Mouse (Mus musculus): ENCODE data around the gene Pir. TPM values are rescaled to one million over a fixed set of nuclear protein-coding genes. Genes with fewer than 3 reads are reported as not detected.
A peak's percentile ranks its signal among the peaks of the same experiment; 100 is the strongest.

The Pir gene
- polyA plus RNA-seq (2016; fragmentation: Nextera tagmentation; extraction: Ambion mirVana) = 5.5 and 6.6 TPM in 2 replicates

DNA sequence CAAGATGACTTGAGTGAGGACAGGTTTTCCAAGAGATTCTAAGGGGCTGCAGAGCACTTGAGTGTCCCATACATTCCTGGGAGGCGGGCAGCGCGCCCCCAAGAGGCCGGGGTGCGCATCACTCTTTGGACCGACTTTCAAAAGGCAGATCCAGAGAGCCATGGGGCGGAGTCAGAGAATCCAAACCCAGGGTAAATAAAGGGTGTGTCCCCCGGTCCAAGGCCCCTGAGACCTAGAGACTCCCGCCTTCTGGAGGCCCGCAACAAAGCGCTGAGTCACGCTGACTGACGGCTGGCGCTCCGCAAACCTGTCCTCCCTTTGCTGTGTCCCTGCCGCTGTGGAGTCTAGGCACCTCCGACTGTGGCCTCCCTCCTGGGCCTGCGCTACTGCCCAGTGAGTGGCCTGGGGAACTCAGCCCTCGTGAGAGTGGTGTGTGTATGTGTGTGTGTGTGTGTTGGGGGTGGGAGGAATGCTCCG lies at the start of gene Pir:
TSS of gene Pir (plus strand) at position 87 of the 477 bp plus-strand sequence.
- peak within 1 kb of the TSS; percentile 50 for H3K4me2 ChIP-seq (replicated peaks)
- 12% methylated on average over 20 of the region's 20 CpGs for WGBS
- peak within 1 kb of the TSS; percentile 33; the same call in 1 of the 2 replicates for H3K9ac ChIP-seq
- no peaks in the 10 kb centered on the region for H3K9me3 ChIP-seq
- no peak within 1 kb of the TSS for H3K27ac ChIP-seq
- no peaks in the 10 kb centered on the region for H3K4me1 ChIP-seq
- peak; percentile 56 for ATAC-seq (ENCODE audit: insufficient number of reproducible peaks, insufficient read depth, low FRiP score, low TSS enrichment)
- peak within 1 kb of the TSS; percentile 34 for H3K4me3 ChIP-seq
- H3K27me3 ChIP-seq = 0 out of 2 replicates have a peak, but pooled peaks cover 6% of the 10 kb centered on the region
- H3K36me3 ChIP-seq = no peaks in the 10 kb centered on the region

DNA sequence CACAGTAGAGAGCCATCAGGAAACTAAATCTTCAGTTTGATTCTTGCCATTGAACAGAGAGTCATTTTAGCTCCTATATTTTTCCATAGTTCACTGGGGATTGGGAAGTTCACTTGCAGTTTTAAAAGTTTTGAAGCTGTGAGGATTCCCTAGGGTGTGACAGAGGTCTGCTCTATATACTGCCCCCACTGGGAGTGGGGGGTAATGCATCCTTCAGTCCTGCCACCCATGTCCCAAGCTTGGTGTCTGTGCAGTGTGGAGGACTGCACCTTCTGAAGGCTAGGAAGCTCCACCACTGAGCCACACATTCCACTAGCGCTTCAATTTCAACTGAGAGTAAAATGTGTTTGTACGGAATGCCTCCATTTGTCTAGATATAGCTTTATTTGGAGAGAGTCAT lies 47.2 kb upstream of the Pir start:
- 66% methylated on average over 2 of the region's 2 CpGs for WGBS
- Histone ChIP-seq H3K9me3 (no peaks in the 10 kb centered on the region), H3K4me2 (replicated peaks) (no peak overlapping the region), H3K4me1 (no peaks in the 10 kb centered on the region), H3K9ac (no peak overlapping the region), H3K36me3 (no peaks in the 10 kb centered on the region), H3K27me3 (no peaks in the 10 kb centered on the region), H3K4me3 (no peak overlapping the region), H3K27ac (no peak overlapping the region)
- no peak for ATAC-seq (ENCODE audit: insufficient number of reproducible peaks, insufficient read depth, low FRiP score, low TSS enrichment)

- Histone ChIP-seq H3K4me2 (replicated peaks) (no peak overlapping the region), H3K9me3 (no peaks in the 10 kb centered on the region), H3K4me1 (no peaks in the 10 kb centered on the region), H3K27ac (no peak overlapping the region), H3K27me3 (0 out of 2 replicates have a peak, but pooled peaks cover 5% of the 10 kb centered on the region), H3K9ac (no peak overlapping the region), H3K36me3 (no peaks in the 10 kb centered on the region), H3K4me3 (no peak overlapping the region)
- 53% methylated on average over 8 of the region's 8 CpGs for WGBS
- no peak for ATAC-seq (ENCODE audit: insufficient number of reproducible peaks, insufficient read depth, low FRiP score, low TSS enrichment)
Observed at GRCm38 (mm10) chrX:164233380-164233779, 35.8 kb upstream of the Pir start.

- no peak for ATAC-seq (ENCODE audit: insufficient number of reproducible peaks, insufficient read depth, low FRiP score, low TSS enrichment)
- no peaks in the 10 kb centered on the region for H3K9me3 ChIP-seq
- no peaks in the 10 kb centered on the region for H3K36me3 ChIP-seq
- 0 out of 2 replicates have a peak overlapping the region, but pooled peaks have one; percentile 13 for H3K4me2 ChIP-seq (replicated peaks)
- H3K4me3 ChIP-seq = no peak overlapping the region
- peaks cover 13% of the 10 kb centered on the region for H3K27me3 ChIP-seq
- WGBS = 20% methylated on average over 5 of the region's 5 CpGs
- H3K27ac ChIP-seq = no peak overlapping the region
- H3K9ac ChIP-seq = no peak overlapping the region
- H3K4me1 ChIP-seq = no peaks in the 10 kb centered on the region
Observed at GRCm38 (mm10) chrX:164245714-164246113, 23.5 kb upstream of the Pir start.

GRCm38 (mm10) chrX:164246722-164247121 lies 22.4 kb upstream of the Pir start:
- Histone ChIP-seq H3K4me2 (replicated peaks) (no peak overlapping the region), H3K9me3 (no peaks in the 10 kb centered on the region), H3K27ac (no peak overlapping the region), H3K36me3 (no peaks in the 10 kb centered on the region), H3K9ac (no peak overlapping the region), H3K27me3 (peaks cover 15% of the 10 kb centered on the region), H3K4me3 (no peak overlapping the region), H3K4me1 (no peaks in the 10 kb centered on the region)
- ATAC-seq (ENCODE audit: insufficient number of reproducible peaks, insufficient read depth, low FRiP score, low TSS enrichment) = no peak
- WGBS = 42% methylated on average over 2 of the region's 2 CpGs

DNA sequence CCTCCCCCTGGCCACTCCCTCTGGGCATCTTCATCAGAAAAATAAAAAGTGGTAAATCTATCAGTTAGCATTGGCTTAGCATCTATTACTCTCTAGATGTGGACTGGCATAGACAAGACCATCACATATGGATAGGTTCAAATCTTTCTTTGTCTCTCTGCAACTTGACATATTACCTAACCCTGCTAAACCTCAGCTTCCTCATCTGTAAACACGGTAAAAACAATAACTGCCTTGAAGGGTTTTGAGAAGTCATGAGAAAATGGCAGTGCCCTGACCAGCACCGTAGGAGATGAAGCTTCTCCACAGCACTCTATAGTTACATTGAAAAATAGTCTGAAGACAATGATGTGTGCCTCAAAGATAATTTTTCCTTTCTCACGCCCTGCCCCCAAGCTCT lies 12.6 kb upstream of the Pir start:
- ATAC-seq (ENCODE audit: insufficient number of reproducible peaks, insufficient read depth, low FRiP score, low TSS enrichment) = no peak
- 80% methylated on average over 3 of the region's 3 CpGs for WGBS
- Histone ChIP-seq H3K27ac (no peak overlapping the region), H3K9ac (no peak overlapping the region), H3K36me3 (no peaks in the 10 kb centered on the region), H3K9me3 (no peaks in the 10 kb centered on the region), H3K4me1 (no peaks in the 10 kb centered on the region), H3K4me2 (replicated peaks) (no peak overlapping the region), H3K4me3 (no peak overlapping the region), H3K27me3 (peaks cover 3% of the 10 kb centered on the region; the same call in 1 of the 2 replicates)

DNA sequence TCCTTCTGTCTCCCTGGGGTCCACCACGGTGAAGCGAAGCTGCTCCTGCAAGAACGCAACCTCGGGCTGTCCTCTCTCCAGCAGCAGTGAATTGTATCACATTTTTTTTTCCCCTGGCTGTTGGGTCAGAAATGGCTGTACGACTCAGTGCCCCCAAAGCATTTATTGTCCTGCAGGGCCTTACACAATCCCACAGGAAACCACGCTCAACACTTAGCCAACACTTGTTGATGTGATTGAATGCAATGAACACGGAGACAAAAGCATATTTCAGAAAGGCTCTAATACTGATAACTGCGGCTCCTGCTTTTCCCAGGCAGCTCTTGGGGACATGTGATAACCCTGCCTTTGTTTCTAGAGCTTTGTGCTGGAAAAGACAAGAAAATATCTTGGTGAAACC lies 11.1 kb upstream of the Pir start, which contains the start of gene Bmx:
TSS of gene Bmx (minus strand) at position 137 of the 400 bp plus-strand sequence.
- Histone ChIP-seq H3K27me3 (peaks cover 3% of the 10 kb centered on the region; the same call in 1 of the 2 replicates), H3K36me3 (no peaks in the 10 kb centered on the region), H3K4me3 (no peak within 1 kb of the TSS), H3K9me3 (no peaks in the 10 kb centered on the region), H3K9ac (no peak within 1 kb of the TSS), H3K4me1 (no peaks in the 10 kb centered on the region), H3K27ac (no peak within 1 kb of the TSS), H3K4me2 (replicated peaks) (no peak within 1 kb of the TSS)
- ATAC-seq (ENCODE audit: insufficient number of reproducible peaks, insufficient read depth, low FRiP score, low TSS enrichment) = no peak
- WGBS = 64% methylated on average over 8 of the region's 8 CpGs

GRCm38 (mm10) chrX:164258662-164259061 lies 10.5 kb upstream of the Pir start:
- whole genome bisulfite sequencing = 78% methylated on average over 5 of the region's 5 CpGs

DNA sequence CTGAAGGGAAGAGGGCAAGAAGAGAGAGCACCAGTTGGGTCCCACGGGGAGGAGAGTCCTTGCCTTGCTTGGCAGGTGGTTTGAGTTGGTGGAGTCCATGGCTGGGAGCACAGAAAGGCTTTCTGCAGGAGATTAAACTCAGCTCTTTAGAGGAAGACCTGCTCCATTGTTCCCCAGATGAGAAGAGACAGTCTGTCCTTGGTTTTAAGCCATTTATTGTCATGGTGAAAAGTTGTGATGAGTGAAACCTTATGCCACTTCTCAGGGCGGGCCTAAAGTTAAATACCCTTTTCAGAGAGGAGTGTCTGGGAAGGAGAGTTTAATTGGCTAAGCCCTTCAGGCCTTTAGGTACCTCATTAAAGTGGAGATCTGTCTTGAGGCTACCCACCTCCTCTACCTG lies 6.9 kb upstream of the Pir start:
- WGBS = 41% methylated on average over 2 of the region's 2 CpGs
- Histone ChIP-seq H3K36me3 (no peaks in the 10 kb centered on the region), H3K27ac (no peak overlapping the region), H3K9ac (no peak overlapping the region), H3K4me3 (no peak overlapping the region), H3K27me3 (peaks cover 3% of the 10 kb centered on the region; the same call in 1 of the 2 replicates), H3K9me3 (no peaks in the 10 kb centered on the region), H3K4me1 (no peaks in the 10 kb centered on the region), H3K4me2 (replicated peaks) (no peak overlapping the region)
- no peak for ATAC-seq (ENCODE audit: insufficient number of reproducible peaks, insufficient read depth, low FRiP score, low TSS enrichment)

More at GRCm38 (mm10) chrX:164258662-164259061, 10.5 kb upstream of the Pir start:
- H3K9ac ChIP-seq = no peak overlapping the region
- H3K9me3 ChIP-seq = no peaks in the 10 kb centered on the region
- no peaks in the 10 kb centered on the region for H3K4me1 ChIP-seq
- no peak overlapping the region for H3K27ac ChIP-seq
- no peak overlapping the region for H3K4me3 ChIP-seq
- no peak for ATAC-seq (ENCODE audit: insufficient number of reproducible peaks, insufficient read depth, low FRiP score, low TSS enrichment)
- no peak overlapping the region for H3K4me2 ChIP-seq (replicated peaks)
- peaks cover 3% of the 10 kb centered on the region; the same call in 1 of the 2 replicates for H3K27me3 ChIP-seq
- H3K36me3 ChIP-seq = no peaks in the 10 kb centered on the region

DNA sequence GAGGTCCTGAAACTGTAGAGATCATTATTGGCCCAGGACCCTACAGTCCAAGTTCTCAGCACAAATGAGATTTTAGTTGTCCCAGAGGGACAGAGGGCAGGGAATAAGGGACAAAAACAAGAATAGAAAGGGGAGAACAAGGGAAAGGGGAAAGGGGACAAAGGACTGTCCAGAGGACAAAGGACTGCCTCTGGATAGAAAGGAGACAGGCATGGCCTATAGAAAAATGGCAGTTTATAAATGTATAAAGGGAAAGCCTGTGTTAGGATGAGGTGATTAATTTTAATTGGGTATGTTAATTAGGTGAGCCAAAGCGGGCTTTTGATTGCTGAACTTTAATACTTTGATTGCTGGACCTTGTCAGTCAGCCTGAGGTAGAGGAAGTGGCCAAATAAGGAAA lies 4.3 kb upstream of the Pir start:
- ATAC-seq (ENCODE audit: insufficient number of reproducible peaks, insufficient read depth, low FRiP score, low TSS enrichment) = no peak
- Histone ChIP-seq H3K27ac (no peak overlapping the region), H3K9ac (no peak overlapping the region), H3K9me3 (no peaks in the 10 kb centered on the region), H3K4me2 (replicated peaks) (no peak overlapping the region), H3K36me3 (no peaks in the 10 kb centered on the region), H3K27me3 (peaks cover 6% of the 10 kb centered on the region; the same call in 1 of the 2 replicates), H3K4me3 (no peak overlapping the region), H3K4me1 (no peaks in the 10 kb centered on the region)
- WGBS = 25% methylated on average over 1 of the region's 1 CpGs

GRCm38 (mm10) chrX:164270603-164271002 lies 1.4 kb downstream of the Pir start:
- no peak for ATAC-seq (ENCODE audit: insufficient number of reproducible peaks, insufficient read depth, low FRiP score, low TSS enrichment)
- no peaks in the 10 kb centered on the region for H3K9me3 ChIP-seq
- 89% methylated on average over 3 of the region's 3 CpGs for WGBS
- H3K4me1 ChIP-seq = no peaks in the 10 kb centered on the region
- no peak overlapping the region for H3K4me3 ChIP-seq
- H3K4me2 ChIP-seq (replicated peaks) = no peak overlapping the region
- H3K36me3 ChIP-seq = no peaks in the 10 kb centered on the region
- 0 out of 2 replicates have a peak, but pooled peaks cover 6% of the 10 kb centered on the region for H3K27me3 ChIP-seq
- H3K27ac ChIP-seq = no peak overlapping the region
- H3K9ac ChIP-seq = no peak overlapping the region

DNA sequence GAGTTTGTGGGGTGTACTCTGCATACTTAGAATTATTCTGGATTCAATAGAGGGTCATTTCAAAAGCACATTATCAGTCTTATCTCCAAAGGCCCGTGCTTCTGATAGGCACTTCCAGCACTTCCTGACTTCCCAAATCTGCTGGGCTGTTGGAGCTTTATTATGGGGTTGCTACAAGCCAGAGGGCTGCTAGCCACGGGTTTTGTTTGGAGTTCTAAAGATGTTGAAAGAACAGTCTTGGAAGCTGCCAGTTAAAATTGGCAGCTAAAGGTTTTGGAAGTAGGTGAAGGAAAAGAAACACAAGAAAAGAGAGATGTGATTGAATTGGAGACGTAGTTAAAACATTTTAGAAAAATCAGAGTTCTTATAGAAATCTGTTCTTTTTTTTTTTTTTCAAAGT lies 6.4 kb downstream of the Pir start:
- ATAC-seq (ENCODE audit: insufficient number of reproducible peaks, insufficient read depth, low FRiP score, low TSS enrichment) = no peak
- H3K9me3 ChIP-seq = no peaks in the 10 kb centered on the region
- H3K9ac ChIP-seq = no peak overlapping the region
- H3K27me3 ChIP-seq = 0 out of 2 replicates have a peak, but pooled peaks cover 3% of the 10 kb centered on the region
- WGBS = 73% methylated on average over 3 of the region's 3 CpGs
- no peaks in the 10 kb centered on the region for H3K36me3 ChIP-seq
- no peak overlapping the region for H3K27ac ChIP-seq
- no peak overlapping the region for H3K4me2 ChIP-seq (replicated peaks)
- H3K4me1 ChIP-seq = no peaks in the 10 kb centered on the region
- H3K4me3 ChIP-seq = no peak overlapping the region
